Mouse (Mus musculus) bone marrow, adult 2 months (tissue): ENCODE data around the gene Bpgm. TPM values are rescaled to one million over a fixed set of nuclear protein-coding genes. Genes with fewer than 3 reads are reported as not detected.

Experiments used
- H3K27ac ChIP-seq: fragments of 200-500 bp; 2 replicates; pipeline ENCODE4 v1.5.1; 2012; ENCODE audit warnings: low read depth, mild to moderate bottlenecking, control low read depth, inconsistent platforms, low read length; ENCODE audit not compliant: control insufficient read depth, poor library complexity, insufficient read depth
- H3K4me1 ChIP-seq: fragments of 200-500 bp; 2 replicates; pipeline ENCODE4 v1.6.1; 2011; ENCODE audit warnings: low read length; ENCODE audit not compliant: control insufficient read depth, insufficient read depth
- H3K4me3 ChIP-seq: fragments of 200-500 bp; replicated peaks from 2 replicates; pipeline ENCODE3; 2011; ENCODE audit warnings: mild to moderate bottlenecking, low read depth, low read length, control low read depth; ENCODE audit not compliant: control insufficient read depth
- CTCF ChIP-seq: fragments of 200-500 bp; IDR thresholded peaks from 2 replicates; pipeline ENCODE4 v1.5.1; 2011; ENCODE audit warnings: low read length, control low read depth; ENCODE audit not compliant: control insufficient read depth, insufficient read depth
- POLR2A ChIP-seq: fragments of 200-500 bp; IDR thresholded peaks from 2 replicates; pipeline ENCODE4 v1.6.1; 2011; ENCODE audit warnings: low read depth, mild to moderate bottlenecking, control low read depth, low read length, borderline replicate concordance; ENCODE audit not compliant: control insufficient read depth
- WGBS: fragments of 180-500 bp; shearing (Covaris S2); methylation state at CpG from one replicate; pipeline ENCODE4 v1.1.7; 2018; 5-methylcytosine and 5-hydroxymethylcytosine counted together
- polyA plus RNA-seq: library from polyadenylated mRNA; stranded (reverse); fragments of >200 nt; gene quantifications from 2 replicates; pipeline ENCODE4 v1.2.4, GENCODE M21; 2011; ENCODE audit warnings: low replicate concordance; ENCODE audit not compliant: missing spikeins, insufficient read depth, insufficient read length

The Bpgm gene
- polyA plus RNA-seq, 1 experiment = 201 TPM

- Histone ChIP-seq H3K4me1 (no peaks in the 10 kb centered on the region; the same call in none of the 2 replicates), H3K27ac (no peak overlapping the region)
These were observed 38.6 kb downstream of the Bpgm start for GRCm38 (mm10) chr6:34514655-34515054.

DNA sequence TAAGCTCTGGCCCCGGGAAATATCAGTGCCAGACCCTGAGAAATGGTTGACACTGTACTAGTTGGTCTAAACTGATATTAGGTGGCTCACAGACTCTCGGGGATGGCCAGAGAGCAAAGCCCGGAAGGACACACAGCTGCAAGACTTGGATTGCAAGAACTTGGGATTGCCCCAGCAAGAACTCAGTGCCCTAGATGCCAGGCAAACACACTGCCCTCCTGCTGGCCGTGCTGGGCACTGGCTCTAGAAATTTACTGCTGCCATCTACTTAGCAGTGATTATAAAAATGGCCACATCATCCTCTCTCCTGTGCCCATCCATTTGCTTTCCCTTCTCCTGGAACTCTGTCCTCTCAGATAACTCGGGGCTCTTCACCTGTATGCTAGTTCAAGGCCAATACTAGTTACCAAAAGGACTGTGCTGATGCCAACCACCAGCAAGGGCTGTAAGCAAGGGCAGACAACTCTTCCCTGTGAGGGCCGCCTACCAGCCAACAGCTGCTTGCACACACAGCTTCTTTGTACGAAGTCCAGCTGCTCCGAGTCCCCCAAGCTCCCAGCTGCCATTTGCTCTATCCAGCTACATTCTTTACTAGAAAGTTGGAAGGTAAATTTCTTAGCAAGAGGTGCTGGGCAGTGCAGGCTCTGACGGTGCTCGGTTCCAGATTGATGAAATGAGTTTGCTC, 39.2 kb downstream of the Bpgm start:
- TF ChIP-seq POLR2A = no peak
- no peak for TF ChIP-seq CTCF
- no peak overlapping the region for H3K27ac ChIP-seq
- WGBS = 44% methylated on average over 10 of the region's 10 CpGs
- no peaks in the 10 kb centered on the region; the same call in none of the 2 replicates for H3K4me1 ChIP-seq
- no peak overlapping the region for H3K4me3 ChIP-seq

More at GRCm38 (mm10) chr6:34514655-34515054, 38.6 kb downstream of the Bpgm start:
- 65% methylated on average over 5 of the region's 5 CpGs for WGBS
- no peak overlapping the region for H3K4me3 ChIP-seq
- TF ChIP-seq CTCF = no peak
- TF ChIP-seq POLR2A = no peak

DNA sequence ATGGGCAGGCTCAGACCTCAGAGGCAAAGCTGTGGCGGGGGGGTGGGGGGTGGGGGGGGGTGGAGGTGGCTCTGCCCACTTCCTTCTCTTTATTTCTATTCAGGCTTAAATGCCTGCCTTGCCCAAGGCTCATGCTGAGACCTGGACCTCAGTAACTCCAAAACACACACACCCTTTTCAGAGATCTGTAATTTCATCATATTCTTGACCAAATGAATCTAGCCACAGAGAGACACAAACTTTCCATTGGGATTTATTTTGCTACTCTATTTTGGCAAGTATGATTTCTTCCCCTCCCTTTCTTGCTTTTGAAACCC, 39.7 kb downstream of the Bpgm start:
- Histone ChIP-seq H3K27ac (no peak overlapping the region), H3K4me1 (no peaks in the 10 kb centered on the region; the same call in none of the 2 replicates), H3K4me3 (no peak overlapping the region)
- 0% methylated on average over 1 of the region's 1 CpGs for WGBS
- TF ChIP-seq CTCF = no peak
- TF ChIP-seq POLR2A = no peak

GRCm38 (mm10) chr6:34517750-34518149, 41.7 kb downstream of the Bpgm start:
- Histone ChIP-seq H3K4me1 (no peaks in the 10 kb centered on the region; the same call in none of the 2 replicates), H3K27ac (no peak overlapping the region), H3K4me3 (no peak overlapping the region)
- no peak for TF ChIP-seq CTCF
- no peak for TF ChIP-seq POLR2A
- WGBS = 46% methylated on average over 5 of the region's 5 CpGs

DNA sequence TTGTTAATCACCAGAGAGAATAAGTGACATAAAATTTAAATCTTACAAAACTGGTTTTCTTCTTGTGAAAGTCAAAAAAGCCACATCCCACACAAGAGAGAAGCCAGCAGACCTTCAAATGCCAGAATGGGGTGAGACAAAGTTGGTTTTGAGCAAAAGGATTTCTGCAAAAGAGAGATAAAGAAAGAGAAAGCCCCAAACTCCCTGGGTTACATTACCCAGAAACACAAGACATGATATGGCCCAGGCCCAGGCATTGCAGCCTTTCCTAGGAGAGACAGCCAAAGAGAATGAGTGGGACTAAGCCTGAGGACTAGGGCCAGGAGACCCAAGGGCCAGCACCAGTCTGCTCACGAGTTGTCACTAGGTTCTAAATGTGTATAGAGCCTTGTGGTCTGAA, 43.1 kb downstream of the Bpgm start:
- Histone ChIP-seq H3K27ac (no peak overlapping the region; the same call in 1 of the 2 replicates), H3K4me1 (no peaks in the 10 kb centered on the region; the same call in none of the 2 replicates), H3K4me3 (no peak overlapping the region)
- TF ChIP-seq CTCF = no peak
- no peak for TF ChIP-seq POLR2A
- WGBS = 65% methylated on average over 1 of the region's 1 CpGs

DNA sequence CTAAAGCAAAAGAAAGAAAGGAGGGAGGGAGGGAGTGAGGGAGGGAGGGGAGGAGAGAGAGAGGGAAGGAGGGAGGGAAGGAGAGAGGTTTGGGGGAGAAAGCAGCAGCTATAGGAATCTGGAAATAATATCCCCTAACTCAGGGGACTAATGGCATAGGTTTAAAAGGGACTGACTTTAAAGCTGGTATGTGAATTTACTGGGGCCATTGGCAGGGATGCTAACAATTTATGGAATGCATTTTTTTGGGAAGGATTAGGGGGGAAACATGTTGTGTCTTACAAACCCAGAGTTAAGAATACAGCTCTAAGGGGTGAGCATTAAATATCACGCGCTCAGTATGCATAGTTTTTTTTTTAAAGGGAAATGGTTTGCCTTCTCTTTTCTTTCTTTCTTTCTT, 44.5 kb downstream of the Bpgm start:
- Histone ChIP-seq H3K4me1 (no peaks in the 10 kb centered on the region; the same call in none of the 2 replicates), H3K27ac (no peak overlapping the region), H3K4me3 (no peak overlapping the region)
- TF ChIP-seq POLR2A (no peak), CTCF (no peak)
- 90% methylated on average over 2 of the region's 2 CpGs for WGBS

DNA sequence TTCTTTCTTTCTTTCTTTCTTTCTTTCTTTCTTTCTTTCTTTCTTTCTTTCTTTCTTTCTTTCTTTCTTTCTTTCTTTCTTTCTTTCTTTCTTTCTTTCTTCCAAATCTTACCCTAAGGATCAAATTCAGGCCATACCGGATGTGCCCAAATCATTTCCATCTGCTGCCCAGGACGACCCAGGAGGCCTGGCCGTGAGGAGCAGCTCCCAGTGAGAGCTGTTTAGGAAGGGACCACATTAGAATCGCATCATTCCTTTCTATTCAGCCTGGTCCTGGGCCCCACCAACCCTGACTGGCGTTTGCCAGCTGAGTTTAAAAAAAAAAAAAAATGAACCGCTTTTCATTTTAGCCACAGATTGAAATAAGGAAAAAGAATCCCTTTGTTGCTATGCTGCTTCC, 44.9 kb downstream of the Bpgm start:
- Histone ChIP-seq H3K27ac (no peak overlapping the region), H3K4me1 (peaks cover 2% of the 10 kb centered on the region), H3K4me3 (no peak overlapping the region)
- WGBS = 79% methylated on average over 6 of the region's 6 CpGs
- no peak for TF ChIP-seq CTCF

GRCm38 (mm10) chr6:34523476-34523875, 47.5 kb downstream of the Bpgm start:
- Histone ChIP-seq H3K4me1 (peaks cover 3% of the 10 kb centered on the region; the same call in 1 of the 2 replicates), H3K4me3 (no peak overlapping the region), H3K27ac (no peak overlapping the region)
- TF ChIP-seq POLR2A (no peak), CTCF (no peak)
- 73% methylated on average over 5 of the region's 5 CpGs for WGBS
